Mouse (Mus musculus): ENCODE measurements around the gene Atp6ap1l. TPM values are rescaled to one million over a fixed set of nuclear protein-coding genes. Genes with fewer than 3 reads are reported as not detected.
A peak's percentile ranks its signal among the peaks of the same experiment; 100 is the strongest.

The Atp6ap1l gene
- total and polyA plus RNA-seq, 3 experiments, result not detected

GRCm38 (mm10) chr13:90844191-90844590 lies 61.0 kb downstream of the Atp6ap1l start (continued):
- TF ChIP-seq NELFE (IDR thresholded peaks at IDR 0.05; ENCODE audit: low read depth, low read length) (no peak), USF1 (IDR thresholded peaks at IDR 0.05; ENCODE audit: low read depth, low read length) (no peak), ELF1 (IDR thresholded peaks at IDR 0.05; ENCODE audit: low read depth, low read length) (no peak), UBTF (IDR thresholded peaks at IDR 0.05; ENCODE audit: borderline replicate concordance, insufficient read depth, low read depth, low read length) (no peak), CHD1 (IDR thresholded peaks at IDR 0.05; ENCODE audit: low read depth, low read length) (no peak), BHLHE40 (IDR thresholded peaks at IDR 0.05; ENCODE audit: borderline replicate concordance, low read depth, low read length) (no peak), NRF1 (IDR thresholded peaks at IDR 0.05; ENCODE audit: insufficient read depth, low read depth, low read length, poor library complexity, severe bottlenecking) (no peak), EP300 (IDR thresholded peaks at IDR 0.05; ENCODE audit: low read depth in 1 of 2, low read length in 2 of 2) (peak; percentile 85)

- no peaks in the 10 kb centered on the region for H3K9me3 ChIP-seq (replicated peaks; ENCODE audit: insufficient read depth, low read length)
- H3K27me3 ChIP-seq (ENCODE audit: control insufficient read depth in 1 of 2, insufficient read depth in 2 of 2, low read length in 2 of 2), result no peaks in the 10 kb centered on the region
- H3K4me1 ChIP-seq (ENCODE audit: control insufficient read depth in 1 of 2, insufficient read depth in 2 of 2, low read length in 2 of 2), result peaks cover 7% of the 10 kb centered on the region in 2 experiments
- no peak overlapping the region for H3K27ac ChIP-seq (ENCODE audit: control insufficient read depth, low read depth, low read length)
- no peak overlapping the region for H3K4me3 ChIP-seq (ENCODE audit: control insufficient read depth in 1 of 2, insufficient read depth in 1 of 2, low read depth in 2 of 2, low read length in 2 of 2)
- no peak for DNase-seq (ENCODE audit: low read depth, low spot score)
- no peaks in the 10 kb centered on the region for H3K79me2 ChIP-seq (ENCODE audit: control insufficient read depth, insufficient read depth, low read length, poor library complexity)
- H3K36me3 ChIP-seq (ENCODE audit: control insufficient read depth in 1 of 2, insufficient read depth in 2 of 2, low read length in 2 of 2), result peaks cover 0 to 13% of the 10 kb centered on the region in 2 experiments; a peak in 2 of 4 replicates
- no peak for TF ChIP-seq RAD21 (IDR thresholded peaks at IDR 0.05; ENCODE audit: low read depth, low read length)
- TF ChIP-seq GATA1 (IDR thresholded peaks at IDR 0.05; ENCODE audit: low read depth, low read length), result no peak
- no peak for TF ChIP-seq EP300 (IDR thresholded peaks at IDR 0.05; ENCODE audit: low read depth in 1 of 2, low read length in 2 of 2)
- TF ChIP-seq GABPA (IDR thresholded peaks at IDR 0.05; ENCODE audit: low read depth, low read length), result no peak
- H3K9ac ChIP-seq (ENCODE audit: control insufficient read depth, low read depth, low read length, poor library complexity, severe bottlenecking), result no peak overlapping the region
Measured at GRCm38 (mm10) chr13:90843412-90843811, 61.7 kb downstream of the Atp6ap1l start.

- TF ChIP-seq POLR2AphosphoS5 (IDR thresholded peaks at IDR 0.05; ENCODE audit: borderline replicate concordance, low read depth, low read length) (no peak), EP300 (IDR thresholded peaks at IDR 0.05; ENCODE audit: low read depth in 1 of 2, low read length in 2 of 2) (no peak), MYB (IDR thresholded peaks at IDR 0.05; ENCODE audit: low read depth, low read length) (no peak), BHLHE40 (IDR thresholded peaks at IDR 0.05; ENCODE audit: borderline replicate concordance, low read depth, low read length) (no peak), SIN3A (IDR thresholded peaks at IDR 0.05; ENCODE audit: low read length) (no peak), POLR2AphosphoS2 (IDR thresholded peaks at IDR 0.05; ENCODE audit: low read length) (no peak), TAL1 (IDR thresholded peaks at IDR 0.05; ENCODE audit: low read length) (no peak), MAX (IDR thresholded peaks at IDR 0.05; ENCODE audit: low read length) (no peak), ELF1 (IDR thresholded peaks at IDR 0.05; ENCODE audit: low read depth, low read length) (no peak), MXI1 (IDR thresholded peaks at IDR 0.05; ENCODE audit: low read depth, low read length) (no peak), CTCF (IDR thresholded peaks at IDR 0.05 in 2 of 3, conservative IDR thresholded peaks at IDR 0.05 in 1 of 3; ENCODE audit: control insufficient read depth in 1 of 3, insufficient read depth in 1 of 3, low read depth in 2 of 3, low read length in 3 of 3, poor library complexity in 1 of 3, severe bottlenecking in 1 of 3) (no peak), GATA1 (IDR thresholded peaks at IDR 0.05; ENCODE audit: low read depth, low read length) (no peak), CHD1 (IDR thresholded peaks at IDR 0.05; ENCODE audit: low read depth, low read length) (no peak)
- no peak overlapping the region for H3K27ac ChIP-seq (ENCODE audit: control insufficient read depth, low read depth, low read length)
- no peak for DNase-seq (ENCODE audit: low read depth, low spot score)
- H3K9me3 ChIP-seq (replicated peaks; ENCODE audit: insufficient read depth, low read length), result no peaks in the 10 kb centered on the region
- peaks cover 0 to 13% of the 10 kb centered on the region in 2 experiments; a peak in 2 of 4 replicates for H3K36me3 ChIP-seq (ENCODE audit: control insufficient read depth in 1 of 2, insufficient read depth in 2 of 2, low read length in 2 of 2)
- H3K79me2 ChIP-seq (ENCODE audit: control insufficient read depth, insufficient read depth, low read length, poor library complexity), result no peaks in the 10 kb centered on the region
- H3K9ac ChIP-seq (ENCODE audit: control insufficient read depth, low read depth, low read length, poor library complexity, severe bottlenecking), result no peak overlapping the region
- H3K4me1 ChIP-seq (ENCODE audit: control insufficient read depth in 1 of 2, insufficient read depth in 2 of 2, low read length in 2 of 2), result peaks cover 7% of the 10 kb centered on the region in 2 experiments
- H3K4me3 ChIP-seq (ENCODE audit: control insufficient read depth in 1 of 2, insufficient read depth in 1 of 2, low read depth in 2 of 2, low read length in 2 of 2), result no peak overlapping the region
- H3K27me3 ChIP-seq (ENCODE audit: control insufficient read depth in 1 of 2, insufficient read depth in 2 of 2, low read length in 2 of 2), result no peaks in the 10 kb centered on the region
Measured at GRCm38 (mm10) chr13:90841213-90841553, 64.0 kb downstream of the Atp6ap1l start.

Data from MEL (cell line).